Mouse (Mus musculus) lung, postnatal 14 days (tissue): ENCODE results near the gene Nit2.

Experiments
- DNase-seq: peaks from one replicate; pipeline ENCODE4 v3.0.0; 2021

The Nit2 gene

DNA sequence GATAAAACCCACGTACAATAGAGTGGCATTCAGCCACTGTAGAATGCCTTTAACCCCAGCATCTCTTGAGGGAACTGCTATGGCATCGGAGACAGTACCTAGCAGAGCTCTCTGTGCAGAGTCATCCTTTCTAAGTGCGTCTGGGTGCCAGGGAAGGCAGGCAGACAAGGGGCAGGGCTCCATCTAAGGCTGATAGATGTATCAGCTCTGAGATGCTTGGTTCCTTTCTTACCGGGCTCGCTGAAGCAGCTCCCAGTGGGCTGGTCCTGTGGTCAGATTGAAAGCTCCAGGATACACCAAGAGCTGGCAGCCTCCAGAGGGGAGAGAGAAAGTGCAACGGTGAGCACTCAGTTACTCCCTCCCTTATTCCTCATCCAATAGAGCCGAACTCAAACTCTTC lies 7.3 kb downstream of the Nit2 start:
- no peak for DNase-seq

DNA sequence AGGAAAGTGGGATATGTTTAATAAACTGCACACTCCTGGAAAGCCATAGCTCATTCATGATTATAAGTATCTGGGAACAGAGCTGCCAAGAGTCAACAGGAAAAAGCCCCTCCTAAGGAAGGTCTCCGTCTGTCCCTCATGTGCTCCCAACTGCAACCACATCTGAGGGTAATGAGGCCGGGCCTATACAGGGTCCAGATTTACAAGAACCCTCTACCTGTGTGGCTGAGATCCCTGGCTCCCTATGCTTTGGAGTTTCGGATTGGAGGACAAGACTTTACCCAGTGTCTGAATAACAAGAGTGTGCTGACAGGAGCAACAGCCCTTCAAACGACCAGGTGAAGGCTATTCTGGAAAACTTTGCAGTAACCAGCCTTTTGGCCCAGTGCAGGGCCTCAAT lies 9.4 kb downstream of the Nit2 start:
- no peak for DNase-seq

DNA sequence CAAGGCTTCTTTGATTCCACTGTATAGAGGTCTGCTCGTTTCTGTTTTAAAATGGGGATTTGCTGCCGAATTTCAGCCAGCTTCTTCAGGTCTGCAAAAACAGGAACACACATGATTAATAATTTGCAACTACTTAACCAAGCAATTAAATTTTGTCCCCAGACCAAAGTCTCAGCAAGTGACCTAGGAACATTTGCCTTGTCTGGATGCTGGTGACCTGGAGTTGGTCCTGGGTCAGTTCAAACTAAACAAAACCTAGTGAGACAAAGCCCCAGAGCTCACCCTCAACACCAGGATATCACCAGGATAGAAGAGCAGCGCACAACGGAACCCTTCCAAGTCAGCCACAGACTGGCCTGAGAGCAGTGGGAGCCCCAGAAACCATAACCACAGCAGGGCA lies 10.1 kb downstream of the Nit2 start:
- no peak for DNase-seq

DNA sequence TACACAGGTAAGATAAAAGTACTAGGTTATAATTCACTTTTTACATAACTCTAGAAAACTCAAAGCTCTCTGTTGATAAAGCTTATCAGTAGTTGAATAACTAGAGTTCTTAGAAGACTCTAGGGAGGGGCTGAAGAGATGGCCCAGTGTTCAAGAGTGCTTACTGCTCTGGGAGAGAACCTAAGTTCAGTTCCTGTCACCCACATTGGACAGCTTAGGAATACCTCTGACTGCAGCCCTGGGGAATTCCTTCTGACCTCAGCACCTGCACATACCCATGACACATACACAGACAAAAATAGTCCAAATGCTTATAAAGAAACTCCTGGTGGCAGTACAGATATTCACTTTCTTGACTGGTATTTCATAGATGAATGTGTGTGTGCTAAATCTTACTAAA lies 11.2 kb downstream of the Nit2 start:
- no peak for DNase-seq

DNA sequence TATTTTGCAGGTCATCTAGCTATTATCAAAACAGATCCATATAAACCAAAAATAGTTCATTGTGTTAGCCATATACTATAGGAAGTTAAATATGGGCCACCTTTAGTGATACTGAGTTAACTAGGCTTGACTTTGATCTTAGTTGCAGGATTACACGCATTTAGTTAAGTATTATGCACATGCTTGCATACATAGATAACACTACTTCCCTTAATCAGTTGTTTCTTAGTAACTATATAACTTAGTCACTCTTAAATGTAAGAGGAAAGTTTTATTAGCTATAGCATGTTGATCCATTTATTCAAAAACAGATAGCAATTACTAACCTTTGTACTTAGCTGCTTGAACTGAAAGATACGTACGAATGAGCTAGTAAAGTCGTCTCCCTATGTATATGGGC lies 15.7 kb downstream of the Nit2 start:
- no peak for DNase-seq

DNA sequence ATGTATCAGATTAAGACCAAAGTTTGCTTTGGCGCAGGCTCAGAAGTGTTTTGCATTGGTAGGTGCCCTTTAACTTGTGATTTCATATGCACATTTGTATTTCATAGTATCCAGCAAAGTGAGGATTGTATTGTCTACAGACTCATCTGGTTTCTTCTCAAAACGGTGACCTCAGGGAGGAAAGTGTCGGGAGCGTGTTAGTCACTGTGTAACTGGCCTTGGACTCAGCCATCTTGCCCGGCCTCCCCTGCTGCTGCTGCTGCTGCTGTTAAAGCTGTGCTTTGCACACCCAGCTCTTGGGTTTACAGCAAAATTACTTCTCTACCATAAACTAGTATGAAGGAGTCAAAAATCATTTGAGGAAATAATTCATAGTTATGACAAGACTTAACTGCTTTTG lies 22.4 kb downstream of the Nit2 start:
- DNase-seq = no peak

DNA sequence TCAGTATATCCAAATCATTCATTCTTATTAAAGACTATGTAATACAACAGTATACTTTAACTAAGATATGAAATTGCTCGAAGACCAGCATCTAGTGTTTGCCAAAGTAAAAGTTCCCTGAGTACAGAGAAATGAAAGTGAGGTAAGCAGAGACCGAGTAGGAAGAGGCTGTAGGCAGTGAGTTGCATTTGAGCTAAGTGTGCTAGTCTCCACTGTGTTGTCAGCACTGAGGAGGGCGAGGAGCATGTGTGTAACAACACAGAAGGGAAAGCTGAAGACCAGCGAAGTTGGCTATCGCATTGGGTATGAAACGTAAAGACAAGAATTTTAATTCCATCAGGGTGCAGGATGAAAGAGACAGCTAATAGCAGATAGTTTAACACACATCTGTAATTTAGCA lies 33.5 kb downstream of the Nit2 start:
- DNase-seq = no peak

DNA sequence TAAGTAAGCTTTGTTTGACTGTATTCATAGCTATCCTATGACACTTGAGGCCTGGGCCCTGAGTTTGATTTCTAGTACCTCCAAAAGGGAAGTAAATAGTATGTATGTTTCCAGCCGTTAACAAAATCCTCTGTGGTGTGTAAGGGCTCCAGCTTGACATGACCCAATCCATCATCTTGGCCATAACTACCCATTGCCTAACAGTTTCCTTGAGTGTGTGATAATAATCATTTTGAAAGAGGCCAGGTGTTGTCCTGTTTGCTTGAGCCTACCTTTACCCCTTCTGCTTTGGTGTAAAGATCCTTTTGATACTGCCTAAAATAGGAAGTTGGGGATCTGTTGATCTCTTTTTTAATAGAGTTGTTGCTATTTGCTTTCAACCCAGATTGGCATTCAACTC lies 34.8 kb downstream of the Nit2 start:
- no peak for DNase-seq

DNA sequence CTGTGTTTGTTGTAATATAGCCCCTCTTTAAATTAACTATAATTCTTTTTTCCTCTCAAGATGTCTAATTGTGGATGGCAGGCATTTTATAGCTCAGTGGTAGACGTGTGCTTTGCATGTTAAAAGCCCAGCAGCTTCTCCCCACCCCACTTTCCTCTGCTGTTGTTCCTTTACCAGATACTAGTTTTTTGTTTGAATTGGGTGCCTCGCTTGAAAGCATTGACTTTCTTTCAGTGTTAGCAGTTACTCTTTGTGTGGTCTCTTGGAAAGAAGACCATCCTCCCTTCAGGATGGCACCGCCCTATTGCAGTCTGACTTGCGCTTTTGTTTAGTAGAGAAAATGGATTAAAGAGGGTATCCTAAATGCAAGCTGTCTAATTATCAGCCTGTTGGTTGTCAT lies 35.6 kb downstream of the Nit2 start:
- DNase-seq = no peak

DNA sequence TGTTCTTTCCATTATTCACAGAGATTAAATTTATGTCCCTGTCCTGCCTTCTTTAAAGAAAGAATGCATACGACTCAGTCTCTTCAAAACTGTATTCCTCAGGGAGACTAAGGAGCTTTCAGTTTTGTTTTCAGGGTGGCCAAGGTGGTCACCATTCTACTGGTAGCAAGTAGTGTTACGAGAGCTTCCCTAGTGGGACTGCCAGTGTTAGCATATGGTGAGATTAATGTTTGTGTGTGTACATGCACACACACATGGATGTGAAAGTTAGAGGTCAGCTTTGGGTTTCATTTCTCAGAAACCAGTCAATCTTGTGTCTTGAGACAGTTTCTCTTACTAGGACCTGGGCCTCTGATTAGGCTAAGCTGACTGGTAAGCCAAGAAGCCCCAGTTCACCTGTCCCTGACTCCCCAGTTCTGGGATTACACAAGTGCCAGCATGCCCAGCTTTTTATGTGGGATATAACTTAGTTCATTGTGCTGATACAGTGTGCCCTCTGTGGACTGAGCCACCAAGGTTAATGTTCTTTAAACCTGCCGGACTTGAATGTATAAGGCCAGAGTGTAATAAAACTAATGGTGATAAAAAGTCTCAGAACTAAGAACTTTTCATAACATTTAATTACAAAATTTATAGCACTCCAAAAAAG lies 36.3 kb downstream of the Nit2 start:
- DNase-seq = no peak

DNA sequence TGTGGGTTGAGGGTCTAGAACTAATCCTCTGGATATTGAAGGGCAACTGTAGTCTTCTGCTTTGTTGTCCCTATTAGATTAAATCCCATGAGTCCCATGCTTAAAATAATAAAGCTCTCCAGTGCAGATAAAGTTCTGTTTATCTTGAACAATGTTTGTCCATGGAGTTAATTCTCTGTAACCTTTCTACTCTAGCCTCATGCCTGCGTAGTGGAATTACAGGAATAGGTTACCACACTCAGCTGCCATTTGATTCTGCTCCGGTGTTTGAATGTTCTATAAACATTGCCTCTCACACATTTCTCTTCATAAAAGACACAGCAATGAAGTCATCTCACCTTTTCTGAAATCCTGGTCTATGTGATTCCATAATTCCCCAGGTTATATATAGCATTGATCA lies 39.3 kb downstream of the Nit2 start:
- no peak for DNase-seq

DNA sequence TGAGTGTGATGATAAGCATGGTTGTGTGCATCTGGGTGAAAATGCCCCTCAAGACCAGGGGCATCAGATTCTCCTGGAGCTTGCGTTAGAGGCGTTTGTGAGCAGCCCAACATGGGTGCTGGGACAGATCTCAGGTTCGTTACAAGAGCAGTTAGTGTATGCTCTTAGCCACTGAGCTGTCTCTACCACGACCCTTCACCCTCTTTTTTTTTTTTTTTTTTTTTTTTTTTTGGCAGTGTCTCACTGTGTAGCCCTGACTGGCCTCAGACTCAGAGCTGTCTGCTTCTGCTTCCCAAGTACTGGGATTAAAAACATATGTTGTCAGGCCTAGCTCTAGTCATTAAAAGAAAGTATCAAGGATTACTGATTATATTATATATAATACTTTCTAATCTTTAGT lies 40.9 kb downstream of the Nit2 start:
- DNase-seq = no peak

DNA sequence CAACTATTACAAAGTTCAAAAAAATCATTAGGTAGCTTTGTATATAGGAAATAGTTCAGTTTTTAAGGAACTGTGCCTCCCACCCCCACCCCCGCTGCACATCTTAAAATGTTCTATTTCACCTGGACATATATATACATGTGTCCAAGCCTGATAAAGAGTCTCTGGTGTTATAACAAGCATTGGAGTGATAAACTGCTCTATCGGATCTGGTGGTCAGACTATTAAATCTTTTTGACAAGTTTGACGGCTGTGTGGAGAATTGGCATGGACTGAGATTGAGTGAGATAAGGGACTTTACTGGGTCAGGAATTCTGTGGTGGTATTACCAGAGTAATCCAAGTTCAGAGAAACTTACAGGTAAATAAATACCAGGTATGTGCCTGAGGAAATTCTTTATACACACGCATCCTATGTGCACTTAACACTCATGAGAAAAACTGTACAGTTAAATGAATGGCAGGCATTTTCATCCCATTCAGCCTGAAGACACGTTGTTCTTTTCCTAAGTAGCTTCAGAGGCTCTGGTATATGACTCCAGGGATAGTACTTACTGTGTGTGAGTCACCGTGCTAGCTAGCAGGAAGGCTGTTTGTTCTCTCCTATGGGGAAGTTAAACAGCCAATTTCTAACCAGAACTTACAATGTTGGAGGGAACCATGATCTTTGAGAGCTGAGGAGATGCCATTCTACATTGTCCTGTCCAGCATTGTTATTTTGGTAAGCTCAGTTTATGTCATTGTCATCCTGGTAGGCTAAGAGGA lies 44.3 kb downstream of the Nit2 start:
- no peak for DNase-seq

DNA sequence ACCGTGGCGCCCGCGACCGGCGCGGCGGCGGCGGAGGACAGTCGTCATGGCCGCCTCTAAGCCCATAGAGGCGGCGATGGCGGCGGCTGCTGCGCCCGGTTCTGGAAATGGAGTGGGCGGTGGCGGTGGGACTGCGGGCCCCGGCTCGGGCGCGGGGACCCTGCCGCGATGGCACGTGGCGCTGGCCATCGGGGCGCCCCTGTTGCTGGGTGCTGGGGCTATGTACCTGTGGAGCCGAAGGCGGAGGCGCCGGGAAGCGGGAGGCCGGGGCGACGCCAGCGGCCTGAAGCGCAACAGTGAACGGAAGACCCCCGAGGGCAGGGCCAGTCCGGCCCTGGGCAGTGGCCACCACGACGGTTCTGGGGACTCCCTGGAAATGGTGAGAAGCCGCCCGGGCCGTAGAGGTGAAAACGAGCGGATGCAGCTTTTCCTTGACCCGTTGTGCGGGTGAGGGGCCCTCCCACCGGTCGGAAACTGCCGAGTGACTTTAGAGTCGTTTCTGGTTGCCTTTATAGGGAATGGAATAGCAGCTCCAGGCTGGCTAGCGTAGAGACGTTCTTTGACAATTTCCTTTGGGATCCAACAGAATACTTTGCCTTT lies 45.2 kb downstream of the Nit2 start:
- DNase-seq = no peak

DNA sequence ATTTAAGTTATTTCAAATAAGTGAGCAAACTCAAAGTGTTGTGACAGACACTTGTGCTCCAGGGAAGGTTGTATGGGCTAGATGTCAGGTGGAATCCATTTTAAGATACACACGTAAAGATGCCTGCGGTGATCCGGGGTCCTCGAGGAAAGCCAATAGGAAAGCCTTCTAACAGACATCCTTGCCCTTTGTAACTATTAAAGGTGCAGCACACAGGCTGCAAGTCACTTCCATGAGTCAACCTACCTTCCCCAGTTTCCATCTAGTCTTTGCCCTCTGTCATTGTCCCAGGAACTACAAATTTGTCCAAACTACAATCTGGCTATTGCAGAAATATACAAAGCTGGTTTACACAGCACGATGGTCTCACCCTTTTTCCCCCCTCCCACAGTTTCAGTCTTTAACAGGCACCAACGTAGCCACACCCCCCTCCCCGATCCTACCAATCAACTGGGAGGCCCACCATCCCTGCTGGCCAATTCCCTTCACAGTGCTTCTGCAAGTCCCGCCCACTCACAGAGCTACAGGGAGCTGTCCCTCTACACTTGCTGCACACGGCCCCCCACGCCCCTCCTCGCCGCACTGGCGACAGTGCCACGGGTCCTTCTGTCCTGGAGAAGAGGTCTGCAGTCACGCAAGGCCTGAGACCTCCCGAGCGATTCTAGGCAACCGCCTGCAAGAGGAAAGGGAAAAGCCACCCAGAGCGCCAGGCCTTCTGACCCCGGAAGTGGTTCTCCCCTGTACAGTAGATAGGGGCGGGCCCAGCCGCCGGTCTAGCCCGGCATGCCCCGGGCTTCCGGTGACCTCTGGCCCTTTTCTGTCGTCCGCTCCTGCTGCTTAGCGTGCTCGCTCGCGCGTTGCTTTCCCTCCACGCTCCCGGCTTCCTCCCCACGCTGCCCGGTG lies 46.0 kb downstream of the Nit2 start, which contains the start of gene Tomm70a:
Gene Tomm70a, plus strand, starts transcription at position 791 of the 903 bp plus-strand sequence.
- DNase-seq = peak; percentile 91

DNA sequence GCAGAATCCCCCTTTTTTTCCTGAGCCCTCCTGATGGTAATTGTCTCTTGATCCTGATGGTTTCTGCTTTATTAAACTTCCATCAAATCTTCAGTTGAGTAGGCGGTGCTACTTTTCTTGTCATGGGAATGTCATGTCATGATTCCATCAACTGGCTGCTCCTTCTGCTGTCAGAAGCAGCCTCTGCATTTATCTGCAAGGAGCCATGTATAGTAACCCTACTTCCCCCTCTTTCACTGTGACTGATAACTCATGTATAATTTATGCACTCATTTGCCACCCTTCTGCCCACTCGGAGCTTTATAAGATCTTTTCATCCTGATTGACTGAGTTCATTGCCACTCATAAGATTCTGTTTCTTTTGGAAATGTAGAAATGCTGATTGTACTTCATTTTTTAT lies 49.6 kb downstream of the Nit2 start:
- no peak for DNase-seq

DNA sequence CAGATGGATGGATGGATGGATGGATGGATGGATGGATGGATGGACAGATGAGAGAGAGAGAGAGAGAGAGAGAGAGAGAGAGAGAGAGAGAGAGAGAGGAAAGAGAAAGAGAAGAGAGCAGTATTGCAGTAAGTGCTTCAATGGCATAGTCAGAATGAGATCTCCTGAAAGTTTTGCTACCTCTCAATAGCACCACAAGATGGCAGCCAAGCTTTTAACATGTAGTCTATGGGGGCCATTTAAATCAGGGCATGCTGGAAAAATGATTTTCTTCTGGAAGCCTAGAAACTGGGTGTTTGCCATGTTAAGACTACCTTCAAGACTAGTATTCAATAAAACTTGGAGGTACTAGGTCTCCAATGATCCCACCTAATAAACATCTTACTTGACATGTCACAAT lies 51.1 kb downstream of the Nit2 start:
- peak; percentile 11 for DNase-seq
